Mouse (Mus musculus) gastrocnemius, postnatal 10 days (tissue): ENCODE measurements around the gene Slc25a39. TPM values are rescaled to one million over a fixed set of nuclear protein-coding genes. Genes with fewer than 3 reads are reported as not detected.
"Not testable (repeated sequence)": the region's sequence is repeated elsewhere in the genome, so short reads cannot be mapped to it uniquely, and the experiment has no call there.

ENCODE experiments used
- DNase-seq: peaks from one replicate; pipeline ENCODE4 v3.0.0; 2021; ENCODE audit warnings: mixed read lengths
- total RNA-seq, 2 experiments: library from RNA; stranded (reverse); gene quantifications; 2 replicates each; pipeline ENCODE4 v1.2.3; 2021

The Slc25a39 gene
- total RNA-seq, 2 experiments from 2014 or later, result 51.7 to 53.5 TPM

DNA sequence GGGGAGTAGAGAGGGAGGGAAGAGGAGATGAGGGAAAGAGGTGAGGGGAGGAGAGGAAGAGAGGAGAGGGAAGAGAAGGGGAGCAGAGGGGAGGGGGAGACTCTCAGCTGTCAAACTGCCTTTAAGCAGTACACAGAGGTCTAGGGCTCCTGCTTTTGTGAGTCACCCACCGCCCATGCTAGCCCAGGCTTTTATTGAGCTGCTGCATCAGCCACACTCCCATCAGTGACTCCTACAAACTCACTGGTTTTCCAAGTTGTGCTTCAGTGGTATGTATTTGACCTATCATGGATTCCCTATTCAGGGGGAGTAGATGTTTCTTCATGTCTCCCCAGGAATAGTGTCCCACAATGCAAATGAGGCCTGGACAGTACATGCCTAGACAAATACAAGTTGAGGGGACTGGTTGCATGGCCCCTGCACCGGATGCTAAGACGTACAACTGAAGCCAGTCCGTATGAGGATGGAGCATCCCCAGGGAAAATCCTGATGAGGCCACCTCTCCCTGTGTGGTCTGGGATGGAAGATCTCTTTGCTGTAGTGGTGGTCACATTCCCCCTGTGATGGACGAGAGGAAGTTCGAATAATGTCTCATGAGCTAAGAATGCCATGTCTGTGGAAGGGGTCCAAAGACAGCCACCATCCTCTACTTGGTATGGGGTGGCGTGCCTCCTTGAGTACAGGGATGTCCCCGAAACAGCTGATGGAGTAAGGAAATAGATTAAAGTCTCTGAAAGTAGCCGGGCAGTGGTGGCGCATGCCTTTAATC, 7.5 kb upstream of the Slc25a39 start:
- DNase-seq, result no peak

DNA sequence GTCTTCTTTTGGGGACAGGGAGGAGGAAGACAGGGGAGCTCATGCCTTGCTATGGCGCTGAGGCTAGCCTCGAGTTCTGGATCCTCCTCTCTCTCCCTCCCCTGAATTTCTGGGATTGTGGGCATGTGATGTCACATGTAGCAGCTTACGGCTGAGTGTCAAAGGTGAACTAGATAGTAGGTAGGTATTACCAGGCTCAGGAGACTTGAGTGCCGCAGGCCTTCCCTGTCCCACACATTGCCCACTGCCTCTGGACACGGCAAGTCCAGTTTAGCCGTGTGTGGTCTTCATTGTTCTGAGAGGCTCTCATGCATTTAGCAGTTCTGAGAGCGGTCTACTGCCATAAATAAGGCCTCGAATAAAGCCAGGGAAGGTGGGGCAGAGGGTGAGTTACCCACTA, 5.3 kb upstream of the Slc25a39 start:
- no peak for DNase-seq

DNA sequence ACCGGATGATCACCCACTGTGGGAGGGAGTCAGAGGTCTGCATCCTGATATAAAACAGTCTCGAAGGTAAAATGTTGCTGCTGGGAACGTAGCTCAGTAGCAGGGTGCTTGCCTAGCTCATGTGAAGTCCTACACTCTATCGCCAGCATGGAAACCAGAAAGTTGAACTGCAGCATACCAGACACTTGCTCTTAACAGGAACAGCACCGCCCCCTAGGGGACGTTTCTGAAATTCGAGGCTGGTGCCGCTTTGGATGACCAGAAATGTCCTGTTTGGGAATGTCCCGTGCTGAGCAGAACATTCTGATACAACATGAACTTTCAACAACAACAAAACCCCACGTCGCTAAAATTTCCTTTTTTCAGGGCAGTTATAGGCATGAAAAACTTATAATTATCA, 4.0 kb upstream of the Slc25a39 start:
- DNase-seq, result peak; percentile 95

DNA sequence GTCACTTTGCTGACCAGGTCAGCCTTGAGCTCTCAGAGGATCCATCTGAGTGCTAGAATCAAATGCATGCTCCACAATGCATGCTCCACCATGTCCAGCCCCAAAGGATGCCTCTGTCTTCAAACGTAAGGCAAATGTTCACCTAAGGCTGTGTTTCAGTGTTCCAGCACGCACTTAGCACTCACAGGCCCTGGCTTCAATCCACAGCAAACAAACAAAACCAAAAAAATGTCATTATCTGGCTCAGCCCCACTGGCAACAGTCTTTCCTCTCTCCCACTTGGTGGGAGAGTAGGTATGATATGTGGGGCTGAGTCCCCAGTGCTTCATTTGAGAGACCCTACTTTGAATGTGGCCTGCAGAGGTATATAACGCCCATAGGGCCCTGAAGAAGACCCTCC, 3.3 kb upstream of the Slc25a39 start:
- no peak for DNase-seq

DNA sequence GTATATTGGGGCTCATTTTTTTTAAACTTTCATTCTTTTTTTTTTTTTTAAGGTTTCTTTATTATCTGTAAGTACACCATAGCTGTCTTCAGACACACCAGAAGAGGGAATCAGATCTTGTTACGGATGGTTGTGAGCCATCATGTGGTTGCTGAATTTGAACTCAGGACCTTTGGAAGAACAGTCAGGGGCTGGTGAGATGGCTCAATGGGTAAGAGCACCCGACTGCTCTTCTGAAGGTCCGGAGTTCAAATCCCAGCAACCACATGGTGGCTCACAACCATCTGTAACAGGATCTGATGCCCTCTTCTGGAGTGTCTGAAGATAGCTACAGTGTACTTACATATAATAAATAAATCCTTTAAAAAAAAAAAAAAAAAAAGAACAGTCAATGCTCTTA, 2.6 kb upstream of the Slc25a39 start:
- DNase-seq, result not testable (repeated sequence)

DNA sequence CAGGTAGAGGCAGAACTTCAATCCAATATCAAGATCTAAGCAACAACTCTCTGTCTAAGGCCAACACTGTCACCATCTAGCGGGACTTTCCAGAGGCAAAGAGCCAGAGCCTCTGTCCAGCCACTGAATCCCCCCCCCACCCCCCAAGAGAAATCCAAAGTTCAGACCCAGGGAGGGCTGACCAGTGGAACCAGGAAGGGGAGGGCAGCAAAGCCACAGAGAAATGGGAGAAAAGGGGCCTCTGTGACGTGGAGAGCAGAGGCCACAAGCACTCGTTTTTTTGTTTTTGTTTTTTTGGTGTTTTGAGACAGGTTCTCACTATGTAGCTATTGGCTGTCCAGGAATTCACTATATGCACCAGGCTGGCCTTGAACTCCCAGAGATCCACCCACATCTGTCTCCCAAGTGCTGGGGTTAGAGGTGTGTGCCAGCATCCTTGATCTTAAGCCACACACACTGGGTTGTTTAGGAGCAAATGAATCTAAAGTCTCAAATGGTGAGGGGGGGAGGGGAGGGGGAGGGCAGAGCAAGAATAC, 2.1 kb upstream of the Slc25a39 start:
- no peak for DNase-seq

DNA sequence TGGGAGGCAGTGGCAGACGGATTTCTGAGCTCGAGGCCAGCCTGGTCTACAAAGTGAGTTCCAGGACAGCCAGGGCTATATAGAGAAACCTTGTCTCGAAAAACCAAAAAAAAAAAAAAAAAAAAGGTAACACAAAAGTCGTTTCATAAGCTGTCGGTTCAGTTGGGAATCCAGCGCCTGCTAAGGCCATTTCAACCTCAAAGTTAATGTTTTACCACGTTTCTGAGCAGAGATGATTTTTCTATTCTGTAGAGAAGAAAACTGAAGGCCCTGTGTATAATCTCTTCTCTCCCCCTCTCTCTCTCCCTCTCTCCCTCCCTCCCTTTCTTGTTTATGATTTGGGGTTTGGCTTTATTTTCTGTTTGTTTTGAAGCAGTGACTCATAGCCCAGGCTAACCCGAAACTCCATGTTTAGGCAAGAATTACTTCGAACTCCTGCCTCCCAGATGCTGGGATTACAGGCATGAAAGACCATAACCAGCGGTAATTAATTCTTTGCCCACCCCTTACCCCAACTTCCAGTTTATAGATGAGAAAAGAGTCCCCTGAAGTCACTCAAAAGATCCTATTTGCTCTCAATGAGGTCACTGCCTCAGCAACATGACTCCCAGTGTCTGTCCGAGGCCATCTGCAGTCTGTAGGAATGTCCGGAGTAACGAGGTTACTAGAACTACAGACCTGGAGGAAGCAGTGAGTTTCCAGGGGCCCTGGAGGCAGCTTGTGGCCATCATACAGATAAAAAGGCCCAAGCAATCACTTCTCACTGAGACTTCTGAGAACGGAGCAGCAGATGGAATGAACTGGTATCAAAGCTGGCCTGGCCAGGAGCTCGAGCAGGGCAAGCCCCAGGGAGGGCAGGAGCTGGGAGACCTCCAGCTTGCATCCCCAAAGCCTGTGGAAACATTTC, 1.4 kb upstream of the Slc25a39 start:
- DNase-seq, result no peak

DNA sequence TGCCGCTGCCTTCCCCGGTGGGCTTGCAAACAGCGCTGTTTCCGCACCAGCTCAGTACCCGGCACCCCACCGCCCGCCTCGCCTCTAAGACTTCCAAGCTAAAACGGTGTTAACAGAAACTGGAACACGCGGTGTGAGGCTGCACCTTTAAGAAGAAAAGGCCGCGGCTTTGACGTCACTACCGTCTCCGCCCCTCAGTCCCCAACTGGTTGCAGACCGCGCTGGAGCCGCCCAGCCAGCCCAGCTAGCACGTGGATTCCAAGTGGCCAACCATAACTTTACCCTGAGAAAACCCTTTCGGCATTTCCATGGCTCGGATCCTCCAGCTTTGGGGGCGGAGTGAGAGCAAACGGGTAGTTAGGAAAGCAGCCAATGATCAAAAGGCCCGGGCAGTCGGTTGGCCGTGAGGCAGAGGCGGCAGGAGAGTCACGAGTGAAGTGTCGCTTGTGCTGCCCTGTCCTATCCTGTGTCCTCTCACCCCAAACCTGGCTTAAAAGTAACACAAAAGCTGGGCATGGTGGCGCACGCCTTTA, 664 bp upstream of the Slc25a39 start:
- peak; percentile 93 for DNase-seq

DNA sequence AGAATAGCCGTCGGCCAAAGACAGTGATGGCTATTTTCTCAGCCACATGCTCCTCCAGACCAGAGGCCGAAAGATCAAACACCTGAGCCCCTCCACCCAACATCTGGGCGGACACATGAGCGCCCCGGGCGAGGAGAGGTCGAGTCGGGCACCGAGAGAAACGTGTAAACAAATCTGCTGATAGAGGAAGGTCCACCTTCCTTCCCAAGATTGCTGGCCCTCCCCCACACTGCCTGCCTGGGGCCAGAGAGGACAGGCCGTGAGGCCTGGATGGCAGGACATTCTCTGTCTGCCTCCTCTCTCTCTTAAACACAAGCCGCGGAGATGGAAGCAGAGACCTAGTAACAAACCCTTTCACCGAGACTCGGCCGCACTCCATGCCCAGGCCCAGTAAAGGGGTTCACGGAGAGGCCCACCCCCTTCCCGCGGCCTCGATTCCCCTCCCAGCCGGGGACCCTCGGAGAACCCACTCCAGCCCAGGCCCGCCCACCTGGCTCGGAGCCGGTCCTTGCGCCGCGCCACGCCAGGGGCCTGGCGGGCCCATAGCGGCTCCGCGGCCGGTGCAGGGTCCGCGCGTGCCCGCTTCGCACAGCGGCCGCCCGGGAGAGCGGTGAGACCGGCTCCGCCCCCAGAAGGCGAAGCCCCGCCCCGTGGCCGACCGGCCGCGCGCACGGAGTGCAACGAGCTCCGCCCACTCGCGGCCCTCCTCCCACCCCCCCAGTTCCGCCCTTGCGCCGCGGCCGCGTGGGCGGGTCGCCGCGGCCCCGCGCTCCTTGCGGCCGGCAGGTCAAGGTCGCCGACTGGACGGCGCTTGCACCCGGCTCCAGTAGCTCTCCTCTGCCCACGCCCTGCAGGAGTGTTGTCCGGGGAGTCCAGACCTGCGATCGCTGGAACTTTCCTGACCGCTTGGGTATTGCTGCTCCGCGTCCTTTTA, 579 bp downstream of the Slc25a39 start:
- peak; percentile 98 for DNase-seq

DNA sequence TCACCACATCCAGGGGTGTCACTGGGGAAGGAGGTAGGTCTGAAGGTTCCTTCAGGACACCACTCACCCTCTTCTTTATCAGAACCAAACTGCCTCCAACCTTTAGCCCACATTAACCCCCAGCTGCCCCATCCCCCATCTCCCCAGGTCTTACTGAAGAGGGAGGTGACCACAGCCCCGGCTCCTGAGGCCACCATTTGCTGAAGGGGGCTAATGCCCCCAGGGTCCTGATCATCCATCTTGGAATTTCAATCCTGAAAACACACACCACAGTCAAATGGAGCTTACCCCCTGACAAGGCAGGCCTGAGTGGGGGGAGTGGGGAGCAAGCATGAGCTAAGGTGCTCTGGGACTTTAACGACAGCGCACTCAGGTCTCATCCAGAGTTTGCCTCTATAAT, 1.3 kb downstream of the Slc25a39 start:
- no peak for DNase-seq

DNA sequence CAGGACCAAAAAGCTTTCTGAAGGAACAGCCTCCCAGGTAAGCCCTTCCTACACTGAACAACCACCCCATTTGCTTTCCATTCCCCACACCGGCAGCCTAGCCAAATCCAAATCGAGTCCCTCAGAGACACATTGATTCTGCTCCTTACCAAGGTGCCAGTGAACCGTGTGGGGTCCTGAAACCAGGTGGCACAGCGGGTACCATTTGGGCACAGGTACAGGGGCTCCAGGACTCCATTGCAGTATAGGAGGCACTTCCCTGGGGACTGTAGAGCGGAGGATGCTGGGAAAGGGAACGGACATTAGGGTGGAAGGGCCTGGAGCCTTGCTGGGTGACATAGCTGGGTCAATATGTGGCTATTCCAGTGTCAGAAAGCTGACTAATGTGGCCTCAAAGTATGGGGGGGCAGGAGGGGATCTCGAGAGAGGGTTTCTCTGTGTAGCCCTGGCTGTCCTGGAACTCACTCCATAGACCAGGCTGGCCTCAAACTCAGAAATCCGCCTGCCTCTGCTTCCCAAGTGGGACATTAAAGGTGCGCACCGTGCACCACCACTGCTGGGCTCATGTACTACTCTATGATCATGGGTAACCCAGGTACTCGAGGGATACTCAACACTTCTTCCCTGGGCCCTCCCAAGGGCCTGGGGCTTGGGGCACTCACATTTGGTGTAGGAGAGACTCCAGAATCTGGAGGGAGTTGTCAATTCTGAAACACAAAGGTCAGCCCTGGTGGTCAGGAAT, 2.0 kb downstream of the Slc25a39 start:
- no peak for DNase-seq

DNA sequence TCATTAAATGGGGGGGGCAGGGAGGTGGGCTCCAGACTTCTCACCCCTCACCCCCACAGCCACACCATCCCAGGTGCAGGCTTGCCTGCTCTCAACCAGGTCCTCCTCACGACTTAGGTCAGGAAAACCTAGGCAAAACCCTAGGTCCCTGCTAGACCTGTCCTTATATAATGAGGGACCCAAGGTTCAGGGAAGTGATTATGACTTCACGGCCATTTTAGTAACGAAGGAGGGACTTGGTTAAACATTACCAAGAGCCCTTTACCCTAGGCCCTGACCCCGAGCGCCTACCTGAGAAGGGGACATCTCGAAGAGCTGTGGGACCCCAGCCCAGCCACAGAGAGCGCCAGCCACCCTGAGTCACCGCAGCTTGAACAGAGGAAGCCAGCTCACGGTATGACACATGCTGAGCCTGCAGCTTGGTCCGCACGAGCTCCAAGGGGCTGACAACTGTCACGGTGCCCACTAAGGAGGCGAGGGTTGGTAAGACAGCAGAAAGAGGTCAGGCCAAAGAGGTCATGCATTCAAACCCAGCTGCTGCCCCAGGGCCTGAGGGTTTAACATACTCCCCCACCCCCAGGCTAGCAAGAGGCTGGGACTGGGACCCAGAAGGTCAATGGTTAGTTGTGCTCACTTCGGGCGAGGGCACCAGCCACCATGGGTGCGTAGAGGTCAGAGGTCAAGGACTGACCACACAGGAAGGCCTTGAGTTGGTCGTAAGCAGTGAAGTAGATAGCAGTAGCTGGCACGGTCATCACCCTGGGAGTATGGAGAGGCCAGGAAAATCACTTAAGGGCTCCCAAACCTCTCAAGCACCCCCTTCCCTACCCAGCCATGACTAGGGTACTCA, 3.4 kb downstream of the Slc25a39 start:
- DNase-seq, result no peak

DNA sequence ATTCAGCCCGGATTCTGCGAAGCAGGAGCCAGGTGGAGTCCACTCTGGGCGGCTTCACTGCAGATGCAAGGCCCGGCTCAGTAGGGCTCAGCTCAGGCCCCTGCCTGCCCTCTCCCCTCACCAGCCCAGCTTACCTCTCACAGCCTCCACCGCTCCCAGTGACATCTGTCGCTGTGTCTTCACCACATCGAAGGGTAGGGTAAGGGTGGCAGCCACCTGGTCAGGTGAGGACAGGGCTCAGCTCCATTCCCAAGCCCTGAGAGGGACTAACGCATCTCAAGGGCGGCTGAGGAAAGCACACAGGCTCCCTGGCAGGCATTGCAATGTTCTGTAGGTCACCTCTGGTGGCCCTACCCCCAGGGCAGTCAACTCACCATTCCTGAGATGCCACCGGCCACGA, 4.1 kb downstream of the Slc25a39 start:
- DNase-seq, result no peak

DNA sequence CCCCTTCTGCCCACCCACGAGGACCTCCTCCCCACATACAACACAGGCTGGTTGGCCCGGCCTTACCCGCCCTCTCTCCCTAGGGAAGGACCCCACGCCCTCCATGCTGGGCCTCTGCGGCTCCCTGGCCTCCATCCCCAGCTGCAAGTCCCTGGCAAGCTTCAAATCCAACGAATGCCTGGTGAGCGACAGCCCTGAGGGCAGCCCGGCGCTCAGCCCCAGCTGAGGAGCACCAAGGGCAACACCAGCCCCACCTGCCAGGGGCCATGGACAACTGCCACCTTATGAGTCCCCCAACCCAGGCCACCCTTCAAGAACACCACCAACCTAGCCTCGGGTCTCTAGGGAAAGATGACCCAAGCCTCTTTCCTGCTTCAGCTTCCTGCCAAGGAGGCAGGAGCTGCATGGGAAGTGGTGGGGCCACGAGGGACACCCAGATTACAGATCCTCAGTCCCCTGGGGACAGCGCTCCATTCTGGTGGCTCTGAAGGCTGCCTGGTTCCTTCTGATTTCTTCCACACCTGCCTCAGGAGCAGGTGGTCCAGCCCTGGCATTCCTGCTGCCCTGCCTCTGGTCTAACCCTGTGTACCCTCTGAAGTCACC, 5.7 kb downstream of the Slc25a39 start:
- no peak for DNase-seq

DNA sequence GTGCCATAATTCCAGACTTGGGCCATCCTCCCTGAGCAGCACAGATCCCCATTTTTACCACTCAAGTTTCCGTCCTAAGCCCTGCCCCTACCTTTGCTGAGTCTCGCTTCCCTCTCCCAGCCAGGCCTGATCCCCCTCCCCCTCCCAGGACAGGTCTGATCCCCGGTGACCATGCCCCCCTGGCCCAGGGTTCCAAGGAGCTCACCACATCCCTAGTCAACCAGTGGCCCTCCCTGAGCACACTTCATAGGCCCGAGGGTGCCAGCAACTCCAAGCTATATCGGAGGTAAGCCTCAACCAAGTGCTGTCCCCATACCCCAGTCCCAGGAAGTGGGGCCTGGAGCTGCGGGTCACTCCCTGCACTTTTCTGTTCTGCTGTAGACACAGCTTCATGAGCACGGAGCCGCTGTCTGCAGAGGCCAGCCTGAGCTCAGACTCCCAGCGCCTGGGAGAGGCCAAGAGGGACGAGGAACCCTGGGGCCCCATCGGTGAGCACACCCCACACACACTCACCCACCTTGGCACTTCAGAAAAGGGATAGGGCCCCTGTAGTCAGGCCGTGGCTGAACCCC, 7.1 kb downstream of the Slc25a39 start:
- no peak for DNase-seq

DNA sequence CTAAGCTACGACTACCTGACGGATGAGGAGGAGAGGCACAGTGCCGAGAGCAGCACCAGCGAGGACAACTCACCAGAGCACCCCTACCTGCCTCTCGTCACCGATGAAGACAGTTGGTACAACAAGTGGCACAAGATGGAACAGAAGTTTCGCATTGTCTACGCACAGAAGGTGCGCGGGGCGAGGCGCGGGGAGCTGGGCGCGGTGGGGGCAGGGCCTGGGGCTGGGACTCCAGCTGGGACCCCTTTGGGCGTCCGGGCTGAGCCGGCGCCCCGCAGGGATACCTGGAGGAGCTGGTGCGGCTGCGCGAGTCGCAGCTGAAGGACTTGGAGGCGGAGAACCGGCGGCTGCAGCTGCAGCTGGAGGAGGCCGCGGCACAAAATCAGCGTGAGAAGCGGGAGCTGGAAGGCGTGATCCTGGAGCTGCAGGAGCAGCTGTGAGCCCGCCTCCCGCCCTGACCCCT, 8.1 kb downstream of the Slc25a39 start:
- peak; percentile 42 for DNase-seq

DNA sequence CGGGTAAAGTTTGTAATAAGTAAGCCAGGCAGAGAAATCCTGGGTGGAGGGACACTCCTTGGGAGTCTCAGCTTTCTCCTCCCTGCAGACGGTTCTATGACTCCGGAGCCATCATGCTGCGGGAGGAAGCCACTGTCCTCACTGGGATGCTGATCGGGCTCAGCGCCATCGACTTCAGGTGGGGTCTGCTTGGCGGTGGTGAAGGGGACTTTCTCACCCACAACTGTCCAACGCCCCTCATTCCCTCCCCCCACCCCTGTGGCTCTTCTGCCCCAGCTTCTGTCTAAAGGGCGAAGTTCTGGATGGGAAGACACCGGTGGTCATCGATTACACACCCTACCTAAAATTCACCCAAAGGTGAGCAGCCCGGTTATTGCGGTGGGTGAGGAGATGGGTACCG, 8.6 kb downstream of the Slc25a39 start:
- DNase-seq, result no peak

DNA sequence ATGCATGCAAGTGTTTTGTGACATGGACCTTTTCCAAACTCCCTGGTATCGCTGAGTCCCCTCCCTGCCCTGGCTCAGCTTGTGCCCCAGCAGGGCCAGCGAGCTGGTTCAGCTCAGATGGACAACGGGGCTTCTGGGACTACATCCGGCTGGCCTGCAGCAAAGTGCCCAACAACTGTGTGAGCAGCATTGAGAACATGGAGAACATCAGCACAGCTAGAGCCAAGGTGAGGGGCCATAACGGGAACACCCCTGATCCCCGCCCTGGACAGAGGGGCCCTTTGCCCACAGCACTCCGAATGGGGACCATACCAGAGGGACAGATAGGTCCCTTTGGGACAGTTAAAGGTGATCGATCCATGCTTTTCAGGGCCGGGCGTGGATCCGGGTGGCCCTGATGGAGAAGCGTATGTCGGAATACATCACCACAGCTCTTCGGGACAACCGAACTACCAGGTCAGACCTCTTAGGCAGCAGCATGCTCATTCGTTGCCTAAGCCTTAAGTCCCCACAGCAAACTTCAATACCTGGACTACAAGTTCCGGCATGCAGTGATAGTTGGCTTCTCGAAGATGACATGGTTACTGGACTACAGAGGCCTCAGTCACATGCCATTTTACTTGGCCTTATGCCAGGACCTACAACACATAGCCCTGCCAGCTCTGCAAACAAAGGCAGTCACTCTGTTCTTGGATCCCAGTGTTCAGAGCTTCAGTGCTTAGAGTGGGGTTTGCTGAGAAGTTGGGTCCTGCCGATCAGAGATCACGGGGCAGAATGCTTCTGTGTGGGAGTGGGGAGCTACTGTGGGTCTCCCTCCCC, 9.5 kb downstream of the Slc25a39 start:
- no peak for DNase-seq
